Mouse (Mus musculus): Measurements from ENCODE around the gene Ehbp1. TPM values are rescaled to one million over a fixed set of nuclear protein-coding genes. Genes with fewer than 3 reads are reported as not detected.
A peak's percentile ranks its signal among the peaks of the same experiment; 100 is the strongest.

Gene Ehbp1
- polyA plus RNA-seq, 1 experiment from 2014 or later = 3.4 TPM

GRCm38 (mm10) chr11:21996325-21996647 is 345.8 kb downstream of the Ehbp1 start:
- no peaks in the 10 kb centered on the region for H3K9me3 ChIP-seq (replicated peaks)
- peak overlapping the region; percentile 35 for H3K4me2 ChIP-seq
- 0 out of 2 replicates have a peak overlapping the region, but pooled peaks have one; percentile 3 for H3K4me3 ChIP-seq
- WGBS (ENCODE audit: insufficient replicate concordance) = 6% methylated on average over 13 of the region's 13 CpGs
- no peaks in the 10 kb centered on the region for H3K36me3 ChIP-seq
- H3K4me1 ChIP-seq = peaks cover 26% of the 10 kb centered on the region
- no peak for ATAC-seq
- peaks cover 97% of the 10 kb centered on the region for H3K27me3 ChIP-seq (replicated peaks)
- H3K9ac ChIP-seq = no peak overlapping the region
- H3K27ac ChIP-seq = no peak overlapping the region

- Histone ChIP-seq H3K27me3 (replicated peaks) (peaks cover 95% of the 10 kb centered on the region), H3K27ac (no peak overlapping the region), H3K36me3 (no peaks in the 10 kb centered on the region), H3K9me3 (replicated peaks) (no peaks in the 10 kb centered on the region), H3K9ac (no peak overlapping the region), H3K4me3 (no peak overlapping the region), H3K4me1 (peaks cover 21% of the 10 kb centered on the region), H3K4me2 (no peak overlapping the region)
- WGBS (ENCODE audit: insufficient replicate concordance) = 6% methylated on average over 27 of the region's 27 CpGs
- no peak for ATAC-seq
These were observed 346.4 kb downstream of the Ehbp1 start for GRCm38 (mm10) chr11:21995534-21996324.

- WGBS (ENCODE audit: insufficient replicate concordance) = 2% methylated on average over 34 of the region's 34 CpGs
- Histone ChIP-seq H3K4me3 (no peak overlapping the region), H3K36me3 (no peaks in the 10 kb centered on the region), H3K4me1 (peaks cover 18% of the 10 kb centered on the region), H3K27me3 (replicated peaks) (peaks cover 90% of the 10 kb centered on the region), H3K4me2 (no peak overlapping the region), H3K9ac (no peak overlapping the region), H3K9me3 (replicated peaks) (no peaks in the 10 kb centered on the region), H3K27ac (no peak overlapping the region)
- no peak for ATAC-seq
These were observed 347.4 kb downstream of the Ehbp1 start for GRCm38 (mm10) chr11:21994377-21995370.

- H3K4me2 ChIP-seq = peak overlapping the region; percentile 31; the same call in 1 of the 2 replicates
These were observed 348.3 kb downstream of the Ehbp1 start for GRCm38 (mm10) chr11:21993597-21994376.

GRCm38 (mm10) chr11:21992761-21993596 is 349.1 kb downstream of the Ehbp1 start:
- 7% methylated on average over 94 of the region's 96 CpGs for WGBS (ENCODE audit: insufficient replicate concordance)
- no peak overlapping the region for H3K27ac ChIP-seq
- no peaks in the 10 kb centered on the region for H3K9me3 ChIP-seq (replicated peaks)
- peaks cover 88% of the 10 kb centered on the region for H3K27me3 ChIP-seq (replicated peaks)
- 0 out of 2 replicates have a peak, but pooled peaks have one; percentile 18 for ATAC-seq
- H3K4me2 ChIP-seq = peak overlapping the region; percentile 31; the same call in 1 of the 2 replicates
- peak overlapping the region; percentile 7; the same call in 1 of the 2 replicates for H3K4me3 ChIP-seq
- H3K4me1 ChIP-seq = peaks cover 18% of the 10 kb centered on the region
- H3K36me3 ChIP-seq = no peaks in the 10 kb centered on the region
- H3K9ac ChIP-seq = no peak overlapping the region

More at GRCm38 (mm10) chr11:21993597-21994376, 348.3 kb downstream of the Ehbp1 start:
- 0 out of 2 replicates have a peak, but pooled peaks have one; percentile 4 for ATAC-seq
- Histone ChIP-seq H3K36me3 (no peaks in the 10 kb centered on the region), H3K27ac (no peak overlapping the region), H3K9ac (no peak overlapping the region), H3K4me3 (peak overlapping the region; percentile 7; the same call in 1 of the 2 replicates), H3K9me3 (replicated peaks) (no peaks in the 10 kb centered on the region), H3K4me1 (peaks cover 18% of the 10 kb centered on the region), H3K27me3 (replicated peaks) (peaks cover 90% of the 10 kb centered on the region)
- WGBS (ENCODE audit: insufficient replicate concordance) = 4% methylated on average over 47 of the region's 47 CpGs

- Histone ChIP-seq H3K9ac (no peak overlapping the region), H3K9me3 (replicated peaks) (no peaks in the 10 kb centered on the region), H3K27me3 (replicated peaks) (peaks cover 69% of the 10 kb centered on the region), H3K4me3 (no peak overlapping the region), H3K4me1 (peaks cover 7% of the 10 kb centered on the region; the same call in 1 of the 2 replicates), H3K4me2 (no peak overlapping the region), H3K27ac (no peak overlapping the region), H3K36me3 (no peaks in the 10 kb centered on the region)
- 63% methylated on average over 1 of the region's 1 CpGs for WGBS (ENCODE audit: insufficient replicate concordance)
- no peak for ATAC-seq
These were observed 353.6 kb downstream of the Ehbp1 start for GRCm38 (mm10) chr11:21988398-21988946.

GRCm38 (mm10) chr11:21985118-21985517 is 357.0 kb downstream of the Ehbp1 start:
- WGBS (ENCODE audit: insufficient replicate concordance) = 34% methylated on average over 1 of the region's 1 CpGs
- H3K27me3 ChIP-seq (replicated peaks) = peaks cover 61% of the 10 kb centered on the region
- ATAC-seq = no peak
- H3K27ac ChIP-seq = no peak overlapping the region
- no peaks in the 10 kb centered on the region for H3K4me1 ChIP-seq
- H3K4me2 ChIP-seq = no peak overlapping the region
- H3K4me3 ChIP-seq = no peak overlapping the region
- H3K9ac ChIP-seq = no peak overlapping the region
- H3K36me3 ChIP-seq = no peaks in the 10 kb centered on the region
- H3K9me3 ChIP-seq (replicated peaks) = no peaks in the 10 kb centered on the region

GRCm38 (mm10) chr11:21974005-21974531 is 368.0 kb downstream of the Ehbp1 start:
- Histone ChIP-seq H3K27me3 (replicated peaks) (no peaks in the 10 kb centered on the region), H3K27ac (no peak overlapping the region), H3K36me3 (no peaks in the 10 kb centered on the region), H3K9me3 (replicated peaks) (no peaks in the 10 kb centered on the region), H3K4me1 (no peaks in the 10 kb centered on the region), H3K4me3 (no peak overlapping the region), H3K9ac (no peak overlapping the region), H3K4me2 (no peak overlapping the region)
- WGBS (ENCODE audit: insufficient replicate concordance) = 56% methylated on average over 5 of the region's 5 CpGs
- ATAC-seq = no peak

GRCm38 (mm10) chr11:21973597-21973996 is 368.5 kb downstream of the Ehbp1 start:
- Histone ChIP-seq H3K27me3 (replicated peaks) (no peaks in the 10 kb centered on the region), H3K36me3 (no peaks in the 10 kb centered on the region), H3K9ac (no peak overlapping the region), H3K27ac (no peak overlapping the region), H3K4me1 (no peaks in the 10 kb centered on the region), H3K4me3 (no peak overlapping the region), H3K9me3 (replicated peaks) (no peaks in the 10 kb centered on the region), H3K4me2 (no peak overlapping the region)
- no peak for ATAC-seq
- WGBS (ENCODE audit: insufficient replicate concordance) = 56% methylated on average over 3 of the region's 3 CpGs

- Histone ChIP-seq H3K27me3 (replicated peaks) (no peaks in the 10 kb centered on the region), H3K4me3 (no peak overlapping the region), H3K9me3 (replicated peaks) (no peaks in the 10 kb centered on the region), H3K9ac (no peak overlapping the region), H3K36me3 (no peaks in the 10 kb centered on the region), H3K4me2 (no peak overlapping the region), H3K4me1 (no peaks in the 10 kb centered on the region), H3K27ac (no peak overlapping the region)
- WGBS (ENCODE audit: insufficient replicate concordance) = 63% methylated on average over 3 of the region's 3 CpGs
- no peak for ATAC-seq
These were observed 373.2 kb downstream of the Ehbp1 start for GRCm38 (mm10) chr11:21968922-21969321.

Data from liver, embryonic 12.5 days (tissue).